Mouse (Mus musculus): Measurements from ENCODE around the gene Polr2c.

GRCm38 (mm10) chr8:94820553-94820952, 36.7 kb upstream of the Polr2c start:
- TF ChIP-seq CTCF (IDR thresholded peaks at IDR 0.05; ENCODE audit: low read depth, low read length) = no peak
- TF ChIP-seq POLR2A (IDR thresholded peaks at IDR 0.05; ENCODE audit: insufficient read depth, low read length) = no peak
